Mouse (Mus musculus): ENCODE measurements around the gene Nhlh1. TPM values are rescaled to one million over a fixed set of nuclear protein-coding genes. Genes with fewer than 3 reads are reported as not detected.
A peak's percentile ranks its signal among the peaks of the same experiment; 100 is the strongest.

Gene Nhlh1
- polyA plus RNA-seq, 1 experiment from 2014 or later = 2.7 TPM

DNA sequence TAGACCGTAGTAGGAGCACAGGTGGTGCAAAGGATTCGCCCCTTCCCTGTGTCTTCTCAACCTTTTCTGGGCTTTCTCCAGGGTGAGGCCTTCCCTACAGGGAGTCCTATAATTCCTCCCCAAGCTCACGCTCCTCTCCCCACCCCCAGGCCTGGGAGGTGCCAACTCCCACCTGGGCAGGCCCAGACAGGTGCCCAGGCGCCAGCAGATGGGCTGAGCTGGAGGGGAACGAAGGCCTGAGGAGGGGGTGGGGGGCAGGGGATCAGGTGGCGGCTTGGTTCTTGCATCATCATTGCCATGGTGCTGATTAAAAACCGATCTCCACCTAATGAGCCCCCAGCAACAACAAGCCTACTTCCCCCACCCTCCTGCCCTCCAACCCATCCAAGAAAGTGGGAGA lies 1.5 kb upstream of the Nhlh1 start:
- 0 out of 2 replicates have a peak, but pooled peaks have one; percentile 1 for ATAC-seq (ENCODE audit: low FRiP score)
- Histone ChIP-seq H3K9ac (no peak overlapping the region), H3K27ac (peak overlapping the region; percentile 78; the same call in 1 of the 2 replicates)

GRCm38 (mm10) chr1:172058321-172058720 lies 948 bp upstream of the Nhlh1 start:
- no peaks in the 10 kb centered on the region for H3K36me3 ChIP-seq (replicated peaks; ENCODE audit: control insufficient read depth, insufficient read depth)
- H3K27ac ChIP-seq = peak overlapping the region; percentile 78
- no peaks in the 10 kb centered on the region for H3K27me3 ChIP-seq (ENCODE audit: control insufficient read depth, insufficient read depth, low read length)
- 0 out of 2 replicates have a peak overlapping the region, but pooled peaks have one; percentile 9 for H3K4me2 ChIP-seq (replicated peaks)
- H3K9ac ChIP-seq = no peak overlapping the region
- DNase-seq (ENCODE audit: low spot score) (no peak), ATAC-seq (ENCODE audit: low FRiP score) (no peak)
- 33% methylated on average over 6 of the region's 6 CpGs for WGBS
- H3K9me3 ChIP-seq (ENCODE audit: control insufficient read depth, low read length) = no peaks in the 10 kb centered on the region
- H3K4me1 ChIP-seq (replicated peaks; ENCODE audit: control insufficient read depth, insufficient read depth, low read length) = peaks cover 31% of the 10 kb centered on the region
- H3K4me3 ChIP-seq (replicated peaks; ENCODE audit: low read length) = no peak overlapping the region

More for the DNA sequence above, 1.5 kb upstream of the Nhlh1 start:
- WGBS = 28% methylated on average over 7 of the region's 7 CpGs
- no peak for DNase-seq (ENCODE audit: low spot score)
- Histone ChIP-seq H3K4me1 (replicated peaks; ENCODE audit: control insufficient read depth, insufficient read depth, low read length) (peaks cover 25% of the 10 kb centered on the region), H3K9me3 (ENCODE audit: control insufficient read depth, low read length) (no peaks in the 10 kb centered on the region), H3K4me2 (replicated peaks) (no peak overlapping the region), H3K4me3 (replicated peaks; ENCODE audit: low read length) (no peak overlapping the region), H3K27me3 (ENCODE audit: control insufficient read depth, insufficient read depth, low read length) (no peaks in the 10 kb centered on the region), H3K36me3 (replicated peaks; ENCODE audit: control insufficient read depth, insufficient read depth) (0 out of 2 replicates have a peak, but pooled peaks cover under 1% of the 10 kb centered on the region)

GRCm38 (mm10) chr1:172056251-172056650 lies 1.1 kb downstream of the Nhlh1 start:
- H3K4me3 ChIP-seq (replicated peaks; ENCODE audit: low read length) = peak overlapping the region; percentile 36
- DNase-seq (ENCODE audit: low spot score) = no peak
- H3K27ac ChIP-seq = no peak overlapping the region
- no peaks in the 10 kb centered on the region for H3K9me3 ChIP-seq (ENCODE audit: control insufficient read depth, low read length)
- no peaks in the 10 kb centered on the region for H3K36me3 ChIP-seq (replicated peaks; ENCODE audit: control insufficient read depth, insufficient read depth)
- H3K27me3 ChIP-seq (ENCODE audit: control insufficient read depth, insufficient read depth, low read length) = no peaks in the 10 kb centered on the region
- WGBS = 59% methylated on average over 4 of the region's 4 CpGs
- no peak for ATAC-seq (ENCODE audit: low FRiP score)
- peaks cover 37% of the 10 kb centered on the region for H3K4me1 ChIP-seq (replicated peaks; ENCODE audit: control insufficient read depth, insufficient read depth, low read length)
- no peak overlapping the region for H3K9ac ChIP-seq
- peak overlapping the region; percentile 66 for H3K4me2 ChIP-seq (replicated peaks)

DNA sequence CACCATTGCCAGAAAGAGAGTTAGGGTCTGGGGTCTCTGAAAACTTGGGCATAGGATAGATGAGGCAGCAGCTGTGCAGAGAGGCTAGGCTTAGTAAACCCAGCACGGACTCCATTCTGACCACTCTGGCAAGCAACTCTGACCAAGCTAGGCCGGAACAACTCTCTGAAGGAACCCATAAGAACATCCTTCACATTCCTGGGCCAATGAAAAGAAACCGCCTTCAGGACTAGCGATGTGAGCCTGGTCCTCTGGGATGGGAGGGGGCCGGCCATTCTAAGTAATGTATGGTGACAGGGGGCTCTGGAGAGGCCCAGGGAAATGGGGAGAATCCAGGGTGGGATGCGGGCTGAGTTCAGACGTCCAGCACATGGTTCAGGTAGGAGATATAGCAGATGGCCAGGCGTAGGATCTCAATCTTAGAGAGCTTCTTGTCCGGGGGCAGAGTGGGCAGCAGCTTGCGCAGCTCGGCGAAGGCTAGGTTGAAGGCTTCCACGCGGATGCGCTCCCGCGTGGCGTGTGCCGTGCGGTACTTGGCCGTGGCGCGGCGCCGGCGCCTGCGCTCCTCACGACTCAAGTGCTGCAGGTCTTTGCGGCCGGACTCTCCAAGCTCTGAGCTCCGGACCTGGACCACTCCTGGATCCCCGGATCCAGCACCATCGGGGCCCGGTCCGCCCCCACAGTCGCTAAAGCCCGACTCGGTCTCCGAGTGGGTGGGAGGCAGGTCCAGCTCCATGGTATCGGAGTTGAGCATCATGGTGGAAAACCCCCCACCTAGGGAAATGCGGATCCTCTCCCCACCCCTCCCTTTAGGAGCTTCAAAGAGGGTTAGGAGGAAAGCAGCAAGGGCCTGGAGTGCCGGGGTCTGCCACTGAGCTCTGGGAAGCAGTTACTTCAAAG lies 3.6 kb downstream of the Nhlh1 start:
- Histone ChIP-seq H3K4me1 (replicated peaks; ENCODE audit: control insufficient read depth, insufficient read depth, low read length) (peaks cover 38% of the 10 kb centered on the region), H3K36me3 (replicated peaks; ENCODE audit: control insufficient read depth, insufficient read depth) (no peaks in the 10 kb centered on the region), H3K4me3 (replicated peaks; ENCODE audit: low read length) (peak overlapping the region; percentile 36), H3K4me2 (replicated peaks) (peak overlapping the region; percentile 66), H3K27me3 (ENCODE audit: control insufficient read depth, insufficient read depth, low read length) (no peaks in the 10 kb centered on the region), H3K9me3 (ENCODE audit: control insufficient read depth, low read length) (no peaks in the 10 kb centered on the region), H3K9ac (peak overlapping the region; percentile 56), H3K27ac (0 out of 2 replicates have a peak overlapping the region, but pooled peaks have one; percentile 39)
- WGBS = 3% methylated on average over 42 of the region's 42 CpGs
- 0 out of 2 replicates have a peak, but pooled peaks have one; percentile 25 for ATAC-seq (ENCODE audit: low FRiP score)
- no peak for DNase-seq (ENCODE audit: low spot score)

GRCm38 (mm10) chr1:172052766-172053279 lies 4.5 kb downstream of the Nhlh1 start:
- WGBS = 11% methylated on average over 10 of the region's 10 CpGs
- no peak for ATAC-seq (ENCODE audit: low FRiP score)
- Histone ChIP-seq H3K9me3 (ENCODE audit: control insufficient read depth, low read length) (no peaks in the 10 kb centered on the region), H3K4me2 (replicated peaks) (peak overlapping the region; percentile 66), H3K4me3 (replicated peaks; ENCODE audit: low read length) (peak overlapping the region; percentile 36), H3K27me3 (ENCODE audit: control insufficient read depth, insufficient read depth, low read length) (no peaks in the 10 kb centered on the region), H3K9ac (peak overlapping the region; percentile 43; the same call in 1 of the 2 replicates), H3K4me1 (replicated peaks; ENCODE audit: control insufficient read depth, insufficient read depth, low read length) (peaks cover 36% of the 10 kb centered on the region), H3K27ac (peak overlapping the region; percentile 33; the same call in 1 of the 2 replicates), H3K36me3 (replicated peaks; ENCODE audit: control insufficient read depth, insufficient read depth) (no peaks in the 10 kb centered on the region)
- DNase-seq (ENCODE audit: low spot score) = no peak

DNA sequence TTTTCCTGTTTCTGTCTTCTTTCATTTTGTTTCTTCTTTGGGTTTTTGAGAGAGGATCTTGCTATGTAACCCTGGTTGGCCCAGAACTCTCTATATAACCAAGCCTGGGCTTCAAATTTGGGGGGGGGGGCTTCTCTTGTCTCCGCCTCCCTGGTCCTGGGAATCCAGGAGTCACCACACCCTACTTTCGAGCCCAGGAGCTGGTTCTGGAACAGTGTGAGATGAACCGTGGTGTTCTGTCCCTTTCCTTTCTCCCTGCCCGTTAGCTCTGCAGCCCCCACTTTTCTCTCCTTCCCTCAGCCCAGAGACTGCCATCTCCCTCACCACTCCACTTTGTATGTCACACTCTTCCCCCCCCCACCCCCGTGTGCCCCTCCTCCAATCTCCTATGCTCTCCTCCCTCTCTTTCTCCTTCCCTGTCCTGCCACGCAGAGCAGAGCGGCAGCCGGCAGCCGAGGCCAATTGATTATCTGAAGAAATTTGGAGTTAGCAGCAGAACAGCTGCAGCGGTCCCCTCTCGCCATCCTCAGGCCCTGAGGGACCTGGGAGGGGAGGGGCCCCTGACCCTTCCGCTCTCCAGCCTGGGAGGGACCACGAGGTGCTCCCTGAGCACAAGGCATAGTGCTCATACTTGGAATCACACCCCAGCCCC lies 8.1 kb downstream of the Nhlh1 start:
- H3K4me3 ChIP-seq (replicated peaks; ENCODE audit: low read length) = no peak overlapping the region
- H3K9me3 ChIP-seq (ENCODE audit: control insufficient read depth, low read length) = no peaks in the 10 kb centered on the region
- H3K27ac ChIP-seq = peak overlapping the region; percentile 88
- no peaks in the 10 kb centered on the region for H3K27me3 ChIP-seq (ENCODE audit: control insufficient read depth, insufficient read depth, low read length)
- H3K9ac ChIP-seq = peak overlapping the region; percentile 53
- H3K4me2 ChIP-seq (replicated peaks) = peak overlapping the region; percentile 21
- peaks cover 31% of the 10 kb centered on the region for H3K4me1 ChIP-seq (replicated peaks; ENCODE audit: control insufficient read depth, insufficient read depth, low read length)
- WGBS = 10% methylated on average over 13 of the region's 13 CpGs
- H3K36me3 ChIP-seq (replicated peaks; ENCODE audit: control insufficient read depth, insufficient read depth) = no peaks in the 10 kb centered on the region
- DNase-seq (ENCODE audit: low spot score) = no peak
- ATAC-seq (ENCODE audit: low FRiP score) = peak; percentile 55

- Histone ChIP-seq H3K36me3 (replicated peaks; ENCODE audit: control insufficient read depth, insufficient read depth) (no peaks in the 10 kb centered on the region), H3K9ac (peak overlapping the region; percentile 53), H3K4me3 (replicated peaks; ENCODE audit: low read length) (0 out of 2 replicates have a peak overlapping the region, but pooled peaks have one; percentile 2), H3K4me2 (replicated peaks) (peak overlapping the region; percentile 21), H3K9me3 (ENCODE audit: control insufficient read depth, low read length) (no peaks in the 10 kb centered on the region), H3K4me1 (replicated peaks; ENCODE audit: control insufficient read depth, insufficient read depth, low read length) (peaks cover 23% of the 10 kb centered on the region), H3K27me3 (ENCODE audit: control insufficient read depth, insufficient read depth, low read length) (no peaks in the 10 kb centered on the region), H3K27ac (peak overlapping the region; percentile 88)
- ATAC-seq (ENCODE audit: low FRiP score) (peak; percentile 83), DNase-seq (ENCODE audit: low spot score) (peak; percentile 49)
- WGBS = 0% methylated on average over 6 of the region's 6 CpGs
Observed at GRCm38 (mm10) chr1:172048241-172048734, 9.1 kb downstream of the Nhlh1 start.

DNA sequence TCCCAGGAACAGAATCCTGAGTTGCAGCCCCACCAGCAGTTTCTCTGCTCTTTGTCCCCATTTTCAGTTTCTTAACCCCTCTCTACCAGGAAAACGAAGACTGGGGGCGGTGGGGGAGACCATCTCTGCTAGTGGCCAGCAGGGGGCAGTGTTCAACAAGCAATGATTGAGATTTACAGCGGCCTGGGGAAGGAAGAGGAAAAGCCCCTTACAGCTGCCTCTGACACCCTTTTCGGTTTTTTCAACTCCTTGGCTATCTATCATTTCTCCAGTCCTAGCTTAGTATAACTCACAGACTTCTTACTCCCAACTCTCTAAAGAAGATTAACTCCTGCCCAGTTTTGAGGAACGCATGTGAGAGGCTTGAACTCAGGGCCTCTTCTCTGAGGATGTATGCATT lies 10.4 kb downstream of the Nhlh1 start:
- 12% methylated on average over 5 of the region's 5 CpGs for WGBS
- no peaks in the 10 kb centered on the region for H3K36me3 ChIP-seq (replicated peaks; ENCODE audit: control insufficient read depth, insufficient read depth)
- H3K4me3 ChIP-seq (replicated peaks; ENCODE audit: low read length) = no peak overlapping the region
- no peaks in the 10 kb centered on the region for H3K9me3 ChIP-seq (ENCODE audit: control insufficient read depth, low read length)
- no peak overlapping the region for H3K27ac ChIP-seq
- ATAC-seq (ENCODE audit: low FRiP score) (peak; percentile 26), DNase-seq (ENCODE audit: low spot score) (peak; percentile 86)
- no peak overlapping the region for H3K9ac ChIP-seq
- H3K27me3 ChIP-seq (ENCODE audit: control insufficient read depth, insufficient read depth, low read length) = no peaks in the 10 kb centered on the region
- H3K4me1 ChIP-seq (replicated peaks; ENCODE audit: control insufficient read depth, insufficient read depth, low read length) = peaks cover 17% of the 10 kb centered on the region
- no peak overlapping the region for H3K4me2 ChIP-seq (replicated peaks)

GRCm38 (mm10) chr1:172046410-172046809 lies 11.0 kb downstream of the Nhlh1 start:
- ATAC-seq (ENCODE audit: low FRiP score) = no peak
- H3K9ac ChIP-seq = no peak overlapping the region

More at GRCm38 (mm10) chr1:172046410-172046809, 11.0 kb downstream of the Nhlh1 start:
- DNase-seq (ENCODE audit: low spot score) = no peak
- no peak overlapping the region for H3K27ac ChIP-seq
- H3K4me3 ChIP-seq (replicated peaks; ENCODE audit: low read length) = no peak overlapping the region
- H3K36me3 ChIP-seq (replicated peaks; ENCODE audit: control insufficient read depth, insufficient read depth) = no peaks in the 10 kb centered on the region
- peaks cover 17% of the 10 kb centered on the region for H3K4me1 ChIP-seq (replicated peaks; ENCODE audit: control insufficient read depth, insufficient read depth, low read length)
- no peaks in the 10 kb centered on the region for H3K27me3 ChIP-seq (ENCODE audit: control insufficient read depth, insufficient read depth, low read length)
- H3K4me2 ChIP-seq (replicated peaks) = no peak overlapping the region
- WGBS = 76% methylated on average over 8 of the region's 8 CpGs
- no peaks in the 10 kb centered on the region for H3K9me3 ChIP-seq (ENCODE audit: control insufficient read depth, low read length)

Data from hindbrain, embryonic 14.5 days (tissue).